Mouse (Mus musculus) adipocyte (in vitro differentiated cells): ENCODE measurements around the gene Gkn3.
A peak's percentile ranks its signal among the peaks of the same experiment; 100 is the strongest.

ENCODE experiments used
- DNase-seq: peaks from one replicate; pipeline ENCODE4 v3.0.0-alpha.2; 2016; ENCODE audit warnings: low spot score

Gkn3 gene

GRCm38 (mm10) chr6:87354441-87354840 is 34.3 kb downstream of the Gkn3 start:
- DNase-seq = no peak

GRCm38 (mm10) chr6:87350829-87351228 is 37.9 kb downstream of the Gkn3 start, which contains the start of gene Gkn1:
Gkn1 (minus strand) TSS chr6:87350942.
- DNase-seq = no peak

GRCm38 (mm10) chr6:87335935-87336295 is 52.8 kb downstream of the Gkn3 start:
- DNase-seq = no peak

- DNase-seq = peak; percentile 76
These were observed 53.4 kb downstream of the Gkn3 start, which contains the start of gene Antxr1 for GRCm38 (mm10) chr6:87335091-87335934. Antxr1 (minus strand) TSS chr6:87335821.

GRCm38 (mm10) chr6:87334361-87335090 is 54.2 kb downstream of the Gkn3 start:
- DNase-seq = peak; percentile 75
